Comparison of ENCODE assay signal across 8 mouse cellular contexts in genomic region chr12:69573916-69574881, GRCm38 (mm10). TPM values are rescaled to one million over a fixed set of nuclear protein-coding genes. Genes with fewer than 3 reads are reported as not detected.
DNase-seq lines count a peak whose midpoint lies in the region; ATAC-seq and TF ChIP-seq lines count a peak whose summit lies in the region.

No protein-coding gene starts in this region.

- H3K9ac ChIP-seq in hindbrain, postnatal 0 days (replicated peaks; ENCODE audit: low read length), result no peak overlapping the region

- no peaks in the 10 kb centered on the region for H3K4me1 ChIP-seq in hindbrain, postnatal 0 days (ENCODE audit: insufficient read depth, low read length)

- no peak overlapping the region for H3K27ac ChIP-seq in hindbrain, postnatal 0 days
- peak overlapping the region; percentile 79 for H3K27ac ChIP-seq in macrophage

- WGBS in hindbrain, postnatal 0 days, result 24% methylated on average over 17 of the region's 17 CpGs
- WGBS in macrophage (ENCODE audit: missing documents), result 28% methylated on average over 17 of the region's 17 CpGs

- peak overlapping the region; percentile 56 for H3K4me2 ChIP-seq in hindbrain, postnatal 0 days (ENCODE audit: low read depth, low read length)

- H3K9me3 ChIP-seq in hindbrain, postnatal 0 days (ENCODE audit: low read length), result no peaks in the 10 kb centered on the region

- H3K4me3 ChIP-seq in hindbrain, postnatal 0 days (ENCODE audit: low read length), result peak overlapping the region; percentile 29
- peak overlapping the region; percentile 23; the same call in 1 of the 2 replicates for H3K4me3 ChIP-seq in macrophage (ENCODE audit: inconsistent target)

- DNase-seq in cerebellum, adult 11 months, result peak; percentile 78
- peak; percentile 62 to 72 for DNase-seq in gastrocnemius, adult 8-10 months (ENCODE audit: low spot score in 2 of 2)
- peak; percentile 94 for DNase-seq in hindbrain, postnatal 0 days (ENCODE audit: low spot score)
- peak; percentile 71 to 86 for DNase-seq in left cerebral cortex, adult 18-20 months (ENCODE audit: low spot score in 2 of 2)
- peak; percentile 82 for DNase-seq in right cerebral cortex, postnatal 14 days

- no peak for ATAC-seq in cerebellum, adult (ENCODE audit: insufficient number of reproducible peaks, low FRiP score, low TSS enrichment)
- peak; percentile 79 for ATAC-seq in common myeloid progenitor, adult 5-6 weeks (replicated peaks; ENCODE audit: low read depth, poor library complexity, severe bottlenecking)
- peak; percentile 78 for ATAC-seq in hindbrain, postnatal 0 days

- H3K36me3 ChIP-seq in hindbrain, postnatal 0 days (ENCODE audit: insufficient read depth, low read length), result peaks cover 16% of the 10 kb centered on the region; the same call in 1 of the 2 replicates
- peaks cover 24% of the 10 kb centered on the region; the same call in 1 of the 2 replicates for H3K36me3 ChIP-seq in macrophage (ENCODE audit: inconsistent target)

- H3K79me2 ChIP-seq in macrophage (ENCODE audit: inconsistent target), result no peaks in the 10 kb centered on the region

- TF ChIP-seq CTCF in hindbrain, postnatal 0 days (IDR thresholded peaks at IDR 0.05; ENCODE audit: low read depth), result peak; percentile 86

- H3K27me3 ChIP-seq in hindbrain, postnatal 0 days (ENCODE audit: insufficient read depth, low read length), result no peaks in the 10 kb centered on the region

RNA-seq across cellular contexts. Expression of gene Vcpkmt, which starts 8.6 kb away (rescaled TPM):
- 13.5 and 16.6 TPM in 2 replicates for total RNA-seq in common myeloid progenitor, adult 5-6 weeks (2017)
- 1 to 10 TPM; 2.9 to 5.5 (median 4.1) TPM for total RNA-seq in gastrocnemius, adult 8-10 months (2022)
- total RNA-seq in hindbrain, postnatal 0 days (2014; rRNA removed), result 4.0 and 6.1 TPM in 2 replicates
- 33.0 and 33.6 TPM in 2 replicates for polyA plus RNA-seq in hindbrain, postnatal 0 days (2015; fragmentation: Nextera tagmentation; extraction: Ambion mirVana)
- total RNA-seq in left cerebral cortex, adult 18-20 months (2021), result 10 to 100 TPM; 25.3 to 25.5 TPM
- 1 to 10 TPM in 20 of 26 experiments, under 1 TPM in 3, not detected in 3; 0.81 to 7.8 (median 2.2) TPM for total RNA-seq in macrophage (2018; cell fraction: chromatin; rRNA removed)
- 10 to 100 TPM; 12.2 to 22.8 (median 17.3) TPM for total RNA-seq in macrophage (2018; cell fraction: cytosol; rRNA removed)
- total RNA-seq in macrophage (2018; cell fraction: nucleus; rRNA removed), result 1 to 10 TPM; 1.1 to 9.9 (median 4.3) TPM
- 15.4 to 25.0 TPM (median 23.6 TPM) in 3 replicates for polyA plus RNA-seq in macrophage (2018)
